Mouse (Mus musculus): ENCODE results near the gene Olfr381. TPM values are rescaled to one million over a fixed set of nuclear protein-coding genes. Genes with fewer than 3 reads are reported as not detected.
"Not testable (repeated sequence)": the region's sequence is repeated elsewhere in the genome, so short reads cannot be mapped to it uniquely, and the experiment has no call there.

Gene Olfr381
- not detected in 2 replicates for polyA plus RNA-seq (2015; fragmentation: Nextera tagmentation; extraction: Ambion mirVana)

DNA sequence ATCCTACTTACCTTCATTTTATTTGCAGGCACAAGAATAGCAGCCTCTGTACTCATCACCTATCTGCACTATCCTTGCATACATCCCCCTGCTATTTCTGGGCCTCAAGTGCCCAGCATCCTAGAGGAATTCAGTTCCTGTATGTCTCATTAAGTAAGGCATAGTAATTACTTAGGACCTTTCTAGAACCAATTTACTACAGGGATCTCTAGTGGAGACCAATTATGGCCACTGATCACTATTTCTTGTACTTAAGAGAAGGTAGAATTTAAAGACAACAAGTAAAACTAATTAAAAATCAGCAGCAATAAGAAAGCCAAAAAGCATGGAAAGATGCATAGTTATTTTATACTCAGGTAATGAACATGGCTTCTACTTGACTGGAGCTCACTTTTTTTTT lies at the start of gene Olfr381:
Gene Olfr381 (minus strand): TSS at position 101 of the 400 bp plus-strand sequence.
- no peak within 1 kb of the TSS for H3K9ac ChIP-seq (ENCODE audit: low read length)
- H3K4me1 ChIP-seq (replicated peaks; ENCODE audit: control insufficient read depth, insufficient read depth, low read length) = no peaks in the 10 kb centered on the region
- H3K9me3 ChIP-seq (ENCODE audit: control insufficient read depth, low read length) = no peaks in the 10 kb centered on the region
- H3K27me3 ChIP-seq (ENCODE audit: control insufficient read depth, insufficient read depth, low read depth, low read length) = no peaks in the 10 kb centered on the region
- H3K4me3 ChIP-seq (ENCODE audit: low read length) = no peak within 1 kb of the TSS
- H3K36me3 ChIP-seq (ENCODE audit: control insufficient read depth, insufficient read depth, low read length) = no peaks in the 10 kb centered on the region
- no peak within 1 kb of the TSS for H3K4me2 ChIP-seq (ENCODE audit: low read depth, low read length)
- H3K27ac ChIP-seq (ENCODE audit: low read length) = no peak within 1 kb of the TSS
- ATAC-seq (ENCODE audit: low read depth) = no peak

- H3K9ac ChIP-seq (ENCODE audit: low read length); H3K4me3 ChIP-seq (ENCODE audit: low read length); H3K36me3 ChIP-seq (ENCODE audit: control insufficient read depth, insufficient read depth, low read length); ATAC-seq (ENCODE audit: low read depth); H3K4me1 ChIP-seq (replicated peaks; ENCODE audit: control insufficient read depth, insufficient read depth, low read length); H3K9me3 ChIP-seq (ENCODE audit: control insufficient read depth, low read length); H3K27ac ChIP-seq (ENCODE audit: low read length); H3K27me3 ChIP-seq (ENCODE audit: control insufficient read depth, insufficient read depth, low read depth, low read length); H3K4me2 ChIP-seq (ENCODE audit: low read depth, low read length): not testable (repeated sequence)
- WGBS = 88% methylated on average over 1 of the region's 1 CpGs
Measured at GRCm38 (mm10) chr11:73528971-73529370, 37.6 kb upstream of the Olfr381 start.

GRCm38 (mm10) chr11:73517097-73517496 lies 25.7 kb upstream of the Olfr381 start, which contains the start of gene Olfr382:
TSS of gene Olfr382 (minus strand) at chr11:73517197.
- no peak for ATAC-seq (ENCODE audit: low read depth)
- H3K27ac ChIP-seq (ENCODE audit: low read length) = no peak within 1 kb of the TSS
- H3K9ac ChIP-seq (ENCODE audit: low read length) = no peak within 1 kb of the TSS
- H3K4me2 ChIP-seq (ENCODE audit: low read depth, low read length) = no peak within 1 kb of the TSS
- no peaks in the 10 kb centered on the region for H3K4me1 ChIP-seq (replicated peaks; ENCODE audit: control insufficient read depth, insufficient read depth, low read length)
- no peaks in the 10 kb centered on the region for H3K9me3 ChIP-seq (ENCODE audit: control insufficient read depth, low read length)
- no peak within 1 kb of the TSS for H3K4me3 ChIP-seq (ENCODE audit: low read length)
- H3K27me3 ChIP-seq (ENCODE audit: control insufficient read depth, insufficient read depth, low read depth, low read length) = no peaks in the 10 kb centered on the region
- no peaks in the 10 kb centered on the region for H3K36me3 ChIP-seq (ENCODE audit: control insufficient read depth, insufficient read depth, low read length)

DNA sequence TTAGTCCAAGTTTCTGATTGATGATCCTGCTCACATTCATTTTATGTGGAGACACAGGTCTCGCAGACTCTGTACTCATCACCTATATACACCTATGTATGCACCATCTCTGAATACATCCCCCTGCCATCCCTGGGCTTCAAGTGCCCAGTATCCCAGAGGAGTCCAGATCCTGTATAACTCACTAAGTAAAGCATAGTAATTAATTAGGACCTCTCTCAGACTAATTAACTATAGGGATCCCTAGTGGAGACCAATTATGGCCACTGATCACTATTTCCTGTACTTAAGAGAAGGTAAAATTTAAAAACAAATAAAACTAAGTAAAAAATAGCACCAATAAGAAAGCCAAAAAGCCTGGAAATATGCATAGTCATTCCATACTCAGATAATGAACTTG lies 34.0 kb downstream of the Olfr381 start, which contains the start of gene Olfr380:
Gene Olfr380 (minus strand): TSS at position 101 of the 400 bp plus-strand sequence.
- Histone ChIP-seq H3K27ac (ENCODE audit: low read length) (no peak within 1 kb of the TSS), H3K4me1 (replicated peaks; ENCODE audit: control insufficient read depth, insufficient read depth, low read length) (no peaks in the 10 kb centered on the region), H3K27me3 (ENCODE audit: control insufficient read depth, insufficient read depth, low read depth, low read length) (no peaks in the 10 kb centered on the region), H3K9me3 (ENCODE audit: control insufficient read depth, low read length) (no peaks in the 10 kb centered on the region), H3K36me3 (ENCODE audit: control insufficient read depth, insufficient read depth, low read length) (no peaks in the 10 kb centered on the region), H3K4me2 (ENCODE audit: low read depth, low read length) (no peak within 1 kb of the TSS), H3K9ac (ENCODE audit: low read length) (no peak within 1 kb of the TSS), H3K4me3 (ENCODE audit: low read length) (no peak within 1 kb of the TSS)
- ATAC-seq (ENCODE audit: low read depth) = no peak
- 86% methylated on average over 1 of the region's 1 CpGs for WGBS

Other genes starting within 250 kb of the Olfr381 start
- gene Trpv3, start 224.2 kb downstream of the Olfr381 start, polyA plus RNA-seq (2015; fragmentation: Nextera tagmentation; extraction: Ambion mirVana) = 0.13 and 0.14 TPM in 2 replicates
- 1.4 and 1.8 TPM in 2 replicates for gene Aspa, start 162.0 kb downstream of the Olfr381 start, polyA plus RNA-seq (2015; fragmentation: Nextera tagmentation; extraction: Ambion mirVana)
- gene Gm49340, start 161.9 kb downstream of the Olfr381 start, polyA plus RNA-seq (2015; fragmentation: Nextera tagmentation; extraction: Ambion mirVana) = not detected in 2 replicates
- gene Spata22, start 161.9 kb downstream of the Olfr381 start, polyA plus RNA-seq (2015; fragmentation: Nextera tagmentation; extraction: Ambion mirVana) = 0.21 TPM in 1 of 2 replicates, not detected in the other
- not detected in 2 replicates for gene Olfr20, start 140.8 kb downstream of the Olfr381 start, polyA plus RNA-seq (2015; fragmentation: Nextera tagmentation; extraction: Ambion mirVana)
- gene Olfr376, start 120.4 kb downstream of the Olfr381 start, polyA plus RNA-seq (2015; fragmentation: Nextera tagmentation; extraction: Ambion mirVana) = not detected in 2 replicates
- not detected in 2 replicates for gene Olfr1, start 92.0 kb downstream of the Olfr381 start, polyA plus RNA-seq (2015; fragmentation: Nextera tagmentation; extraction: Ambion mirVana)
- gene Olfr378, start 63.1 kb downstream of the Olfr381 start, polyA plus RNA-seq (2015; fragmentation: Nextera tagmentation; extraction: Ambion mirVana) = not detected in 2 replicates
- gene Olfr380, start 34.1 kb downstream of the Olfr381 start, polyA plus RNA-seq (2015; fragmentation: Nextera tagmentation; extraction: Ambion mirVana) = not detected in 2 replicates
- gene Olfr382, start 25.6 kb upstream of the Olfr381 start, polyA plus RNA-seq (2015; fragmentation: Nextera tagmentation; extraction: Ambion mirVana) = not detected in 2 replicates
- not detected in 2 replicates for gene Olfr385, start 101.4 kb upstream of the Olfr381 start, polyA plus RNA-seq (2015; fragmentation: Nextera tagmentation; extraction: Ambion mirVana)
- gene Olfr384, start 107.0 kb upstream of the Olfr381 start, polyA plus RNA-seq (2015; fragmentation: Nextera tagmentation; extraction: Ambion mirVana) = not detected in 2 replicates
- not detected in 2 replicates for gene Zfp735, start 197.2 kb upstream of the Olfr381 start, polyA plus RNA-seq (2015; fragmentation: Nextera tagmentation; extraction: Ambion mirVana)